Mouse (Mus musculus): ENCODE results near the gene Fcgr3.
"Not testable (repeated sequence)": the region's sequence is repeated elsewhere in the genome, so short reads cannot be mapped to it uniquely, and the experiment has no call there.

DNA sequence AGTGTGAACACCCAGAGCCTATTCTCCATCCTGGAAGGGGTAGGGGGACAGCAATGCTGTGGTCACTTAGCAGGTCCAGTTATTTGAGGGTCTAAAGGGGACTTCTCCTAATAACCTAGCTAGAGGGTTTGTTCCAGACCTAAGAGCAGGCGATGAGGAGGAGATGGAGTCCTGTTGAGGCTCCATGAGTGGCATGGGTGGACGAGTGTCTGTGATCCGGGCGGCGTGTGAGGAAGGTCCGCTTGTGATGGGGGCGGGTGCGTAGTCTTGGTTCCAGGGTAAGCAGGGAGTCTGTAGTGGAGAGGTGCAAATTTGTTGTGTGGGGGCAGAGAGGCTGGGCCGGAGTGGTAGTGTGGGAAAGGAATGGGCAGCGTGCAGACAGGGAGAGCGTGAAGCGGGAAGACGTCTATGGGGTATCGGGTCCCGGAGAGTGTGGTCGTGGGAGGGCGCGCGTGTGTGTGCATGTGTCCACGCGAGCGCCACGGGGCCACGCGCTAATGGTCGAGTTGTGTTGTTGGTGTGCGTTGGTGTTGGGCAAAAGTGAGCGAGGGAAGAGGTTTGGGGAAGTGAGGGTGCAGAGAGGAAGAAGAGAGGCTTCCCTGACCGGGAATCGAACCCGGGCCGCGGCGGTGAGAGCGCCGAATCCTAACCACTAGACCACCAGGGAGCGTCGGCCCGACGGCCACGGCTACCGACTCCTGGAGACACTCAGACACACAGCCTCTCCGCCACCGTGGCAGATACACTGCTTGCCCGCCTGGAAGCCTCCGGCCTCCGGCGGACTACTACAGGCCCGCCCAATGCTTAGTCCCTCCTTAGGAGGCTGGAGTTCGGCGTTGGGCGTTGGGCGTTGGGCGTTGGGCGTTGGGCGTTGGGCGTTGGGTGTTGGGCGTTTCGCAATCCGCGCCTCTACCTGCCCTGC is 905 bp downstream of the Fcgr3 start:
- not testable (repeated sequence) for TF ChIP-seq CTCF (IDR thresholded peaks at IDR 0.05; ENCODE audit: extremely low read depth, insufficient read depth, insufficient read length, insufficient replicate concordance); POLR2A (IDR thresholded peaks at IDR 0.05; ENCODE audit: low read depth, low read length)
